Mouse (Mus musculus): ENCODE measurements around the gene Plce1.

DNA sequence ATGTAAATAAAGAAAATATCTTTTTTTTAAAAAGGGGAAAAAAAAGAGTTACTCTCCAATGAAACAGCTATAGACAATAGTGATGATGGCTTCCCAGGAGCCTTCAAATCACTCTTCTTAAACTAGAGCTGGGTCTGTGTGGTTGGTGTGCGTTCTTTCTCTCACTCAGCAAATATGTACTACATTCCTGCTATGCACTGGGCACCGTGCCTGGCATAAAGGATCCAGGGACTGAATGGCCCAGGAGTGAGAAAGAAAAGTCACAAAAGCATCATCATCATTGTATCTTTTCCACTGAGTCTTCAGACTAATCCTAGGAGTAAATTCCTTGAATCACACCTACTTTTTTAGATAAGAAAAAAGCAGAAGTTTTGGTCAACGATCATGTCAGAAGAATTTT lies 276.3 kb downstream of the Plce1 start:
- TF ChIP-seq CTCF (IDR thresholded peaks at IDR 0.05; ENCODE audit: low read depth) (no peak), EP300 (IDR thresholded peaks at IDR 0.05; ENCODE audit: low read depth) (no peak)

Data from liver, embryonic 14.5 days (tissue).